Mouse (Mus musculus) mature B cell (primary cell): ENCODE data around the gene Nectin1.

Source experiments
- in situ Hi-C: fragments of 300-500 bp; cut with MboI; formaldehyde crosslinking; loops from 2 replicates; pipeline ENCODE4 v1.14.3; 2019

Gene Nectin1

GRCm38 (mm10) chr9:43743647-43744137 lies at the start of gene Nectin1:
TSS of gene Nectin1 (plus strand) at chr9:43743984.
- in situ Hi-C loops = no loop called here

- in situ Hi-C loops = no loop called here
Measured at GRCm38 (mm10) chr9:43698080-43698712, 45.6 kb upstream of the Nectin1 start.

DNA sequence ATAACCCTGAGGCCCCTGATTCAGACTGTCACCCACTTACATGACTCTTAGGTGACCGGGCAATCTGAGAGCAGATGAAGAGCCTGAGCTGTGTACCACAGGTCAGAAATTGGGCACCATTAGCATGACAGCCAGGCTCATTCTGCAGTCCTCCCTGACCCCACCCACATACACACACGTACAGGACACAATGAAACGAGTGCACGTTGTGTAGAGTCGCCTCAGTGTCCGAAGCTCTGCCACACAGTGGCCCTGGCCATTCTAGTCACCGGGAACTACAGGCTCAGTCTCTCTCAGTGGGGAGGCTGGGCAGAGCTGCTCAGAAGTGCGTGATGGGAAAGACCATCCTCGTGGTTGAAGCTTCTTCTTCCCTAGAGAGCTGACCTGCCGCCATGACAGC lies 44.9 kb upstream of the Nectin1 start:
- in situ Hi-C loops = no loop called here

GRCm38 (mm10) chr9:43699417-43700225 lies 44.2 kb upstream of the Nectin1 start:
- in situ Hi-C loops = no loop called here

DNA sequence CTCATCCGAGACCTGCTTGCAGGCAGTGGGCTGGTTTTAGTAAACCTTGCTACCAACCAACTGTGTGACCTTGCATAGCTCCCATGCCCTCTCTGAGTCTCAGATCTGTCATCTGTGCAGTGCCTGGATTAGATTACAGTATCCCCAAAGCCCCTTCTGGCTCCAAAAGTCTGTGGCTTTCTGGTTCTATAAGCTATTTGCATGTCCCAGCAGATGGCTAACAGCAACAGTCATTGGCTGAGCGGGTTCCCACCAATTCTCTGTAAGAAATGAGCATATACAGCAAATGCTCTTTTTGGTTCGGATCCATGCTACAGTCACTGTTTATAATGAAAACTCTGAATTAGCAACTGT lies 43.6 kb upstream of the Nectin1 start:
- in situ Hi-C loops = no loop called here

GRCm38 (mm10) chr9:43701748-43702147 lies 42.0 kb upstream of the Nectin1 start:
- in situ Hi-C loops = no loop called here

DNA sequence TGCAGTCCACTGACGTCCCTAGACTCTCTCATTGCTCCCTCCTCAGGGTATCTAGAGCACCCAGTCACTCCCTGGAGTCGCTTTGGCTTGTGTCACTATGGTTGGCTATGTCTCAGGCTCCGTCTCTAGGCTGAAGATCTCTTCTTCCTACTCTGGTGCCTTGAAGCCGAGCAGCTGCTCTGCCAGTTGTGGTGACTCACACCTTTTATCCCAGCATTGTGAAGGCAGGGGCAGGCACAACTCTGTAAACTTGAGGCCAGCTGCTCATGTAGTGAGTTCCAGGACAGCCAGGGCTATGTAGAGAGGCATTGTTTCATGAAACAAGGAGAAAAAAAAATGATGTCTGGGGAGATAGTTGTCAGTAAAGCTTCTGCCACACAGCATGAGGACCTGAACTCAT lies 36.2 kb upstream of the Nectin1 start:
- in situ Hi-C loops = no loop called here

DNA sequence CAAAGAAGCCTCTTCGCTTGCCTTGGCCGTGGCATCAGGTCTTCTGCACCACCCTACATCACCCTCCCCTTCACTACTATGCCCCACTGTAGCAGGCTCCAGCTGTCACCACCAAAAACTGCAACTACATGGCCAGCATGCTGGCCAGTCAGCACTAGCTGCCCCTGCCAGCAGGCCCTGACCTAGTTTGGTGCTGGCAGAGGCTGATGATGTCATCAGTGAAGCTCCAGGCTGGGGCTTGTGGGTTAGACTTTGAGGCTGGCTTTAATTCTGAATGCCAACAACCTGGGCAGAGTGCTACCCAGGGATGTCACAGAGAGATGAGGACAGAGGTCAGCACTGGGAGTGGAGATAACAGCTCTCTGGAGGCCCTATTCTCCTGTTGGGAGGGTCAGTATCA lies 35.1 kb upstream of the Nectin1 start:
- in situ Hi-C loops = no loop called here

GRCm38 (mm10) chr9:43713432-43713831 lies 30.4 kb upstream of the Nectin1 start:
- in situ Hi-C loops = no loop called here

DNA sequence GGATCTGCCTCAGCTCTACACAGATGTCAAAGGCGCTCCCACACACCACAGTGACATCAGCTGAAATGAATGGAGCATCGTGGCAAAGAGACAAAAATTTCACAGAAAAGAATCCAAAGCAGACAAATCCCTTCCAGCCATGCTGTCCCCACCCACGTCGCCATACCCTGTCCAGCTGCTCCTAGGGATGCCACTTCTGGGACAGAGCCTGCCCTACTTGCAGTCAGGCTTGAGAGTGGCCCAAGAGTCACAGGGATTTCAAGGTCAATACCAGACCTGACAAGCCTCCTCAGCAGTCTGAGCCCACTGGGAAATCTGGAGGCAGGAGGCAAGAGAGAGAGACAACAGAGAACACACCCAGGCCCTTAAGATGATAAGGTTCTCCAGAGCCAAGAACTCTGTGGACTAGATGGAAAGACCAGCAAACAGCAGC lies 24.4 kb upstream of the Nectin1 start:
- in situ Hi-C loops = no loop called here

- in situ Hi-C loops = no loop called here
Measured at GRCm38 (mm10) chr9:43720046-43720445, 23.7 kb upstream of the Nectin1 start.

DNA sequence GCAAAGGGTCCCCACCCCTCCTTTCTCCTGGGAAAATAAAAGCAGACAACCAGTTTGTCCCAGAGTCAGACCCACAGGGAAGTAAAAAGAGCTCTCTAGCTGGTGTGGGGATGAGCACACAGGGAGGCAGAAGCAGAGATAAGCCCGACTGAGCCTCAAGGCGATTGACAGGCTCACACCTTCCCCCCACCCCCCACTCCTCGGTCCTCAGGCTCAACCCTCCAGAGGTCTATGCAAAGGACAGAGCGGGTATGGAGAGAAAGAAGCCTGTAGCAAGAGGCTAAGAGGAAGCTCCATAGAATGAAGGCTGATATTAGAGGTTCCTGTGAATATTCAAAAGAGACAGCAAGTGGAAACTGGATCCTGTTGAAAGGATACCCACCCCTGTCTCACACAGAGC lies 19.7 kb upstream of the Nectin1 start:
- in situ Hi-C loops = no loop called here

DNA sequence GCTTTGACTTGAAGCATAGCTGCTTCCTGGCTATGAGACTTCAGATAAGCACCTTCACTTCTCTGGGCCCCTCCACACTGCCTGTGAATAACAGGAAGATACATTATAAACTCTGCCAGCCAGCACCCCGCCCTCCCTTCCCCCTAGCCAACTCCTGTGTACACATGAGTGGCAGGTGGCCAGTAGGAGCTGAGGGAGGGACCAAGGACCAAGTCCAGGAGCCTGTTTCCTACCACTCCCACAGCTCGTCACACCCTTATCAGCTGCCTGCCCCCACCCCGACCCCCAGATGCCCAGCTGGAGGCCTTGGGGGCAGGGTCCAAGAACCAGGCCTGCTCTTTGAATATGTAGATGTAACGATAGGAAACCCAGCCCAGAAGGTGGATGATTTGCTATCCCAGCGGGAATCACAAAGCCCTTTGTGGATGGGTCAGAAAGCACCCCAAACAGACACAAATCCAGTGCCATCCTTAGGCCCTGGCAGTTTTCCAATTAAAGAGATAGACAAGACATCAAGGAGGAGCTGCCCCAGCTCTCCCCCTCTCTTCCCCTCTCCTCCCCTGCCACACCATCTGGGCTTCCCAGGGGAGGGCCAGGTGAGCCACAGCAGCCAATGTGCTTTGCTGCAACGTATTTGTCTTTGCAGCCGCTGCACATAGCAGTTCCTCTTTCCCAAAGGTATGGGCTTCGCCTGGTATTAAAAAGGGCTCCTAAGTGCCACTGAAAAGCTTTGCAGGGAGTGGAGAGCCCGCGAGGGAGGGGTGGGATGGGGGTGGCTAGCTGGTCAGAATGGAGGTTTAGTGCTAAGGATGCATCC lies 14.1 kb upstream of the Nectin1 start:
- in situ Hi-C loops = no loop called here

DNA sequence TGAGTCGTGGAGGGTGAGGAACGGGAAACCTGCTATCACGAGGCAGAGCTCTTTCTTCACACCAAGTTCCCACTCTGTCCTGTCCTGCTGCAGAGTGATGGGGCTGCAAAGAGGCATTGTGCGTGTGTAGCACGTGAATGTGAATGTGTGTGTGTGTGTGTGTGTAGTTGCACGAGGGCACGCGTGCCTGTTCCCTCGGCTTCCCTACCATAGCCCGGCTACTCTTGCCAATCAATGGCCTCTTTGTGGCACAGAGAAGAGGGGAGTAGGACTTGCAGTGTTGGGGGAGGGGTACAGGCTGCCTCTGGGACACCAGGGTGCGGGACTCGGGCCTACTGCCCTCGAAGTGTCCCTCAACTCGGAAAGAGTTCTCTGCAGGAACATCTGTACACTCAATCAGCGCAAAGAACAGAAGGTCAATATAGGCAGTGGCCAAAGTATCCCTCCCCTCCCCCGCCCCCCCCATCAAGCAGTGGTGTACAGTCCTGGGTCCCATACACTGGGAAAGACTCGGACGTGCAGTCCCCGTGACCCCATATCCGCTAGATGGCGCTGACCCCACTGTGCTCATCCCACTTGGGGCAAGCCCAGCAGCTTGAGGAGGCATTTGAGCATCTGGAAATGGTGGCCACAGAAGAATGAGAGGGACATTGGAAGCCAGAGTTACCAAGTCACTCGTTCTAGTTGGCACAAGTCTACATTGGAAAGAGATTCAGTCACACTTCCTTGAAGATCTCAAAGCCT lies 13.3 kb upstream of the Nectin1 start:
- in situ Hi-C loops = no loop called here

- in situ Hi-C loops = no loop called here
Measured at GRCm38 (mm10) chr9:43731880-43732279, 11.9 kb upstream of the Nectin1 start.

GRCm38 (mm10) chr9:43732671-43733070 lies 11.1 kb upstream of the Nectin1 start:
- in situ Hi-C loops = no loop called here

DNA sequence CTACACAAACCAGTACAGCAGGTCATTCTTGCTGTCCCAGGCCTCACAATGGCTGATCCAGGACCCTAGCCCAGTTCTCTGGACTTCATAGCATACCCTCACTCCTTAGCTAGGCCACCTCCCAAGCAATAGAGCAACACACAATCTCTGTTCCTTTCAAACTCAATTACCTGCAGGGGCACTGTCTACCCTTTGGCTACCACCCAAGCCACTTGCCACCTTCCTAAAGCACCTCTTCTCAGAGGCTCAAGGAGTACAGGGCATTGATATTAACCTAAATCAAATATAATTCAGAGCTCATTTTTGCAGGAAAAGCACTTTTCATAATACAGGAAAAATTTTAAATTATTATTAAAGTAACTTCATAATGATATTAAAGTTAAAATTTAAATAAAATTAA lies 8.8 kb upstream of the Nectin1 start:
- in situ Hi-C loops = no loop called here

GRCm38 (mm10) chr9:43736046-43736730 lies 7.6 kb upstream of the Nectin1 start:
- in situ Hi-C loops = no loop called here

- in situ Hi-C loops = no loop called here
Measured at GRCm38 (mm10) chr9:43737331-43737730, 6.5 kb upstream of the Nectin1 start.

DNA sequence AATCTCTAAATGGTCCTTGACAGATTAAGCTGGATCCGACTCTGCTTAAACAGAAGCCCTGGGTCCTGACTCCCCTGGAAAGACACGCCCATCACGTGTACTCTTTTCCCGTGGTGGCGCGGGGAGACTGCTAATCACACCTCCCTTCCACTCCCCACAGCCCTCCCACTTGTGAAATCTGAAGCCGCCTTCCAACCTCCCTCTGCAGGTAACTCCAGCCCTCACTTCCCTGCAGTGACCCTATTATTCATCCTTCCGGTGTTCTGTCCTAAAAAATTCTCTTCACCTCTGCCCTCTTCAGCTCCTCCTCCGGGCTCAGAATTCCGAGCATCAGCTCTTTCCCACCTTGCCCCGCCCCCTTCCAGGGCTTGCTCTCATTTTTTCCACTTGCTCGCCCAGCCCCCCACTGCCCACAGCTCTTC lies 5.9 kb upstream of the Nectin1 start:
- in situ Hi-C loops = no loop called here

DNA sequence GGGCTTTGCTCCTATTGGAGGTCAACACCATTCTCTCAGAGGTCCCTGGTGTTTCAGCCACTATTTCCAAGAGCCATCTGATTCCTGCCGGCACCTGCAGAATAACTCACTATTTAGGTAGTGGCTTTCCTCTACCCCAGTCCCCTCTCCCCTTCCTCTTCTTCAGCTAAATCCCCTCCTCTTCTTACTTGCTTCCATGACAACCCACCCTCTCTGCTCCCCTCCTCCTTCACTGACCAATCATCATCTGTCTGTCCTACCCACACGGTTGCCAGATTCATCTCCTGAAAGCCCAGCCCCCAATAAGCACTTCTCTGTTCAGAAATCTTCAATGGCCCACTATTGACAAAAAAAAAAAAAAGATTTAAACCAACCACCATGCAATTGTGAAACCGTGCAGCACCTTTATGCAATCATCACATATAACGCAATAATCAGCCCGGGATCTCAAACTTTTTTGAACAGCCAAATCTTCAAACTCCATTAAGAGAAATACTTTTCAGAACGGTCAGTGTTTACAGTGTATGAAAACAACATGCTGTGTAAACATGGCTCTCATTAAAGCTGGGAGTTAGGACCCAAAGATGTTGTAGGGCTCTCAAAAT lies 5.2 kb upstream of the Nectin1 start:
- in situ Hi-C loops = no loop called here
